Mouse (Mus musculus): Measurements from ENCODE around the gene BC061212.
"Not testable (repeated sequence)": the region's sequence is repeated elsewhere in the genome, so short reads cannot be mapped to it uniquely, and the experiment has no call there.

The BC061212 gene

DNA sequence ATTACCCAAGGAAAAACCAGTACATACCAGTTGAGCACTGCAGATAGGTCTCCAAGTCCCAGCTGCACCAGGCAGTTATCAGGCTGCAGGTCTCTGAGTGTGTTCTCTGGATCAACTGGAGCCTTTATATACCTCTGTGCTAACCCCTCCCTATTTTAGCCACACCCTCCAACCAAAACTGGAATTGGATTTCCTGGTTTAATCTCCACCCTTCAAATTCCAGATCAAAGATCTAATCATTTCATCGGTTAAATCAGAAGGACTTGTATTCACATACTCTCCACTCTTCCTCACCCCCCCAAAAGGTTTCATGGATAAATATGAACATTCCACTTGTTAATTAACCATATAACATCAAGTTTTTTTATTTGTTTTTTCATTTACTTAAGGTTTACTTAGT, at the start of gene BC061212:
Gene BC061212 (minus strand): TSS at position 101 of the 400 bp plus-strand sequence.
- not testable (repeated sequence) for DNase-seq (ENCODE audit: extremely low spot score, low spot score)

DNA sequence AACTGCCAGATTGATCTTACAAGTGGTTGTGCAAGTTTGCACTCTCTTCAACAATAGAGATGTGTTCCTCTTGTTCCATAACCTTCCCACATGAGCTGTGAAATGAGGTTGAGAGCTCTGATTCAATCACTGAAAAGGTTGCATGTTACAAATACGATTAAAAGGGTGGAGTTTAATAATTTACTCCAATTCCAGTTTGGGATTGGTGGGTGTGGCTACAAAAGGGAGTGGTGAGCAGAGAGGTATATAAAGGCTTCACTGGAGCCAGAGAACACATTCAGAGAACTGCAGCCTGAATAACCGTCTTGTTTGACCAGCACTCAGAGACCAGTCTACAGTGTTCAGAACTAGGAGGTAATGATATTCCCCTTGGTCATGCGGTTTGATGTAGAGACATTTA, 5.7 kb upstream of the BC061212 start, which contains the start of gene Gm6351:
Gene Gm6351 (plus strand): TSS at position 301 of the 400 bp plus-strand sequence.
- not testable (repeated sequence) for DNase-seq (ENCODE audit: extremely low spot score, low spot score)

Measured in neural tube, embryonic 10.5 days (tissue).